Mouse (Mus musculus) embryonic fibroblast, embryonic 13.5 days (primary cell): Measurements from ENCODE around the gene Bicc1.

Experiments used
- CTCF ChIP-seq: IDR thresholded peaks from 2 replicates; pipeline ENCODE4 v1.5.1; 2011; ENCODE audit warnings: mild to moderate bottlenecking, control low read depth, low read length, moderate library complexity, borderline replicate concordance; ENCODE audit not compliant: insufficient read depth
- POLR2A ChIP-seq: IDR thresholded peaks from 2 replicates; pipeline ENCODE4 v1.6.1; 2011; ENCODE audit warnings: low read depth, mild to moderate bottlenecking, control low read depth, low read length, moderate library complexity

- TF ChIP-seq CTCF (no peak), POLR2A (no peak)
Measured at GRCm38 (mm10) chr10:71123974-71124373, 35.5 kb downstream of the Bicc1 start.
